Mouse (Mus musculus) c-Kit-positive CD71-negative TER-119-negative erythroid progenitor cells, embryonic 14.5 days (primary cell): ENCODE data around the gene Abcd4.

ENCODE experiments used
- DNase-seq: peaks from one replicate; pipeline ENCODE4 v3.0.0-alpha.2; 2013; ENCODE audit warnings: low read depth

The Abcd4 gene

GRCm38 (mm10) chr12:84616977-84617630 is at the start of gene Abcd4:
Abcd4 (minus strand) TSS chr12:84617413.
- DNase-seq = peak; percentile 87

DNA sequence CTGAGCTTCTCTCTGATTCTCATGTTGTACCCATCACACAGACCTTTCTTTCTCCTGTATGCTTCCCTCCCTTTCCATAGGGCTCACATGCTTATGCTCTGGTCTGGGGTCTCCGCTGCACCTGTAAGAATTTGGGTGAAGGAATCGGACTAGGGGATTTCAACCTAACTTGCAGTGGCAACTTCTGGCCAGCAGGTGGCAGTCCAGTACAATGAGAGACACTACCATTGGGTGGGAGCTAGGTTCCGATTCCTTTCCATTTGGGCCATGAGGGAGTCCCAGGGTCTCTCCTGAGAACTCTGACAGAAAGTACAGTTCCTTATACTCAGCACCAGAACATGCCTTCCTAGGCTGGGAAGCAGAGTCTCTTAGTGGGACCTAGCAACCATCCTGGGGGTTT is 36.7 kb upstream of the Abcd4 start:
- peak; percentile 40 for DNase-seq

DNA sequence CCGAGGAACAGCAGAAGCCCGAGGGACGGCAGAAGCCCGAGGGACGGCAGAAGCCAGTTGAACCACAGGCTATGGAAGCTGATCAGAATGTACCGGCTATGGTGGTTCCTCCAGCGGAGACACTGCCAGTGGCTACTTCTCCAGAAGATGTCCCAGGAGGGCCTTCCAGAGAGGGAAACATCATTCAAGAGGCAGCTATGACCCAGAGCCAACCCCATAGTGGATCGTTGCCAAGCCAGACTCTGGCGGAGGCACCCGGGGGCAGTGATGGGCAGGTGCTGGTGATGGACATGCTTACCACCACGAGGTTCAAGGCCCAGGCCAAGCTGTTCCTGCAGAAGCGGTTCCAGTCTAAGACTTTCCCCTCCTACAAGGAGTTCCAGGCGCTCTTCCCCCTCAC is 33.0 kb upstream of the Abcd4 start:
- no peak for DNase-seq

GRCm38 (mm10) chr12:84640654-84641053 is 23.4 kb upstream of the Abcd4 start, which contains the start of gene Vrtn:
Vrtn (plus strand) TSS chr12:84641019.
- no peak for DNase-seq

DNA sequence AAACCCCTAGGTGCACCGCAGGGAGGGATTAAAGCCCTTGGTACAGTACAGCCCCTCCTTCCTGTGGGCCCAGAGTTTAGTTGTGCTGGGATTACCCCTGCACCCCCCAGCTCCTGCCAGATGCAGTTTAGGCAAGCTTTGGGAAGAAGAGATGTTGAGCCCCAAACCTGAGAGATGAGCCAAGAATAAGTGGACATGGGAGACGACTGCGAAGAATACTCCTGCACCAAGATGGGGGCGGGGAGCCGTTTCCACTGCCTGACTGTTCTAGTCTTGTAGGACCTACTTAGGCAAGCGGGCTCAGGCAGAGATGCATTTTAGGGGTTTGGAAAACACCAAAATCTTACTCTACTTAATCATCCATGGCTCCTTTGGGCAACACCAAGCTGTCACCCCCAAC is 23.0 kb upstream of the Abcd4 start:
- no peak for DNase-seq

GRCm38 (mm10) chr12:84631867-84632266 is 14.7 kb upstream of the Abcd4 start:
- DNase-seq = no peak

- no peak for DNase-seq
Measured at GRCm38 (mm10) chr12:84625116-84625515, 7.9 kb upstream of the Abcd4 start.

DNA sequence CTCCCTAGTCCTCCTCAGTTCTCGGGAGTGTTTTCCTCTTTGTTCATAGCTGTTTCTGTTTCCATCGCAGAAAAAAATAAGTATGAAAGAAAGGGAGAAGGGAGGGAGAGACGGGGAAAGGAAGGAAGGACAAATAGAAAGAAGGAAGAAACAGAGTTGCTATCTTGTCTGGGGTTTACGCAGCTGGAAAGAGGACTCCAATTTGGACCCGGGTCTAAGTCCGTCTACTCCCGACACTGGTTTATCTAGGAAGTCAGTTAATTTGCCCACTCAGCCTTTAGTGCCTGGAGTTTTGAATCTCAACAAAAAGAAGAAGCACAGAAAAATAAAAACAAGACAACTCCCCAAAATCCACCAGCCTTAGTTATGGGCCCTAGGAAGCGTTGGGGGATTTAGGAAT is 7.4 kb upstream of the Abcd4 start:
- no peak for DNase-seq

GRCm38 (mm10) chr12:84620975-84621374 is 3.8 kb upstream of the Abcd4 start:
- peak; percentile 8 for DNase-seq

- peak; percentile 10 for DNase-seq
Measured at GRCm38 (mm10) chr12:84617663-84618062, 450 bp upstream of the Abcd4 start.

- DNase-seq = no peak
Measured at GRCm38 (mm10) chr12:84614524-84614923, 2.7 kb downstream of the Abcd4 start.

- DNase-seq = no peak
Measured at GRCm38 (mm10) chr12:84614001-84614400, 3.2 kb downstream of the Abcd4 start.

DNA sequence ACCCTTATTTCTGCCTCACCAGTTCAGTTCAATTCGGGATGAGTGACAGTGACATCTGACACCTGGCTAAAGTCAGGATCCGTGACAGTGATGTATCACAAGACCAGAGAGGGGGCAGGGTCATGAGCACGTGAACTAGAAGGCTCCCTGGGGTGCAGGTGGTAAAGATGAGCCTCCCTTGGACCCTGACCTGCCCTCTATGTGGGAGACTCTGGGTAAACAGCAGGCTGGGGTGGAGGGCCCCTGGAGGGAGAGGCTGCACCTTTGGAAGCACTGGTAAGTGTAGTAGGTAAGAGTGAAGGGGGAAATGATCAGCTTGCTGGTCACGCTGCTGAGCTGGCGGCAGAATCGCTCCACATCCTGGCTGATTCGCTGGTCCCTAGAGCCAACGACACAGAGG is 4.7 kb downstream of the Abcd4 start:
- DNase-seq = no peak

DNA sequence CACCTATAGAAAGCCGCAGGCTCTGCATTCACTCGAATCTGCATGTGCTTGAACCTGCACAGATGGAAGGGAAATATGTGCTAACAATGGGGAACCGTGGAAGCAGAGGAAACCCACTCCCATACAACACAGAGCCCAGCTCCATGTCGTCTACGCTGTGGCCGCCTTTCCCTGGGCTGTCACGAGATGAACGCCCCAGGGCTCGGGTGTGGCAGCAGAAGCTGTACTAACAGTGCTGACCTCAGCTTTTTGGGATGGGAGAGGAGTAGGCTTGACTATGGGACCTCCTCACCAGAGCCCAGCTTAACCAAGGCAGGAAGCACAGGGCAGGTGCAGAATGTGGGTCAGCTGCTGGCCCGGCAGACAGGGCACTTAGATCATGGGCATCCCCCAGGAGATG is 5.5 kb downstream of the Abcd4 start:
- DNase-seq = no peak

DNA sequence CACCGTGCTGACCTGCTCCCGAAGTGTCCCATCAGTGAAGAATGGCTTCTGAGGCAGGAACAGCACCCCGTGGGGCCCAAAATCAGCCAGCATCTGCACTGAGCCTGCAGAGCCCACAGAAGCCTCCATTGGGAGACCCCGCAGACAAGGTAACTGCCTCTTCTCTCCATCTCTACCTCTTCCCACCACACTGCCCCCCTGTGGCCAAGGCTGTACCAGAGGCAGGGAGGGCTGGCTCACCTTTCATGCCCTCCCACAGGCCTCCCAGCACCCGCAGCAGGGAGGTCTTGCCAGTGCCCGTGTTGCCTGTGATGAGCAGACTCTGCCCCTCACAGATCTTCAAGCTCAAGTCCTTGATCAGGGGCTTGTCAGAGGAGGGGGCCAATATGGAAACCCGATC is 11.4 kb downstream of the Abcd4 start:
- DNase-seq = peak; percentile 9

- DNase-seq = no peak
Measured at GRCm38 (mm10) chr12:84604001-84604400, 13.2 kb downstream of the Abcd4 start.

DNA sequence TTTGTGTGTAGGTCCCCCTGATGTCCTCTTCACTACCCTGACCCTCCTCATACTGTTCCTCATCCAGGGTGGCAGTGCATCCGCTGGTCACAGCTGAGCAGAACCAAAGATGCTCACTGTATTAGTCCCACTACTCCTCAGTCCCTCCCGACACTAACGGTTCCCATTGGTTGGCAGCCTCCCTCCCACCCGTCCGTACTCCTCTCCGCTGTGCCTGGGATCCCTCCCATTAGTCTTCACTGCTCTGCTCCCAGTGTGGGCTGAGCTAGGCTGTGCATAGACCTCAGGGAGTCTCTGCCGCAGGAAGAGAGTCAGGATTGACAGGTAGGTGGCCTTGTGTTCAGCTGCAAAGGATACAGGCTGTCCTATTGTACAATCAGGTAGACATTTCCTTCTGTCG is 18.9 kb downstream of the Abcd4 start:
- DNase-seq = no peak

DNA sequence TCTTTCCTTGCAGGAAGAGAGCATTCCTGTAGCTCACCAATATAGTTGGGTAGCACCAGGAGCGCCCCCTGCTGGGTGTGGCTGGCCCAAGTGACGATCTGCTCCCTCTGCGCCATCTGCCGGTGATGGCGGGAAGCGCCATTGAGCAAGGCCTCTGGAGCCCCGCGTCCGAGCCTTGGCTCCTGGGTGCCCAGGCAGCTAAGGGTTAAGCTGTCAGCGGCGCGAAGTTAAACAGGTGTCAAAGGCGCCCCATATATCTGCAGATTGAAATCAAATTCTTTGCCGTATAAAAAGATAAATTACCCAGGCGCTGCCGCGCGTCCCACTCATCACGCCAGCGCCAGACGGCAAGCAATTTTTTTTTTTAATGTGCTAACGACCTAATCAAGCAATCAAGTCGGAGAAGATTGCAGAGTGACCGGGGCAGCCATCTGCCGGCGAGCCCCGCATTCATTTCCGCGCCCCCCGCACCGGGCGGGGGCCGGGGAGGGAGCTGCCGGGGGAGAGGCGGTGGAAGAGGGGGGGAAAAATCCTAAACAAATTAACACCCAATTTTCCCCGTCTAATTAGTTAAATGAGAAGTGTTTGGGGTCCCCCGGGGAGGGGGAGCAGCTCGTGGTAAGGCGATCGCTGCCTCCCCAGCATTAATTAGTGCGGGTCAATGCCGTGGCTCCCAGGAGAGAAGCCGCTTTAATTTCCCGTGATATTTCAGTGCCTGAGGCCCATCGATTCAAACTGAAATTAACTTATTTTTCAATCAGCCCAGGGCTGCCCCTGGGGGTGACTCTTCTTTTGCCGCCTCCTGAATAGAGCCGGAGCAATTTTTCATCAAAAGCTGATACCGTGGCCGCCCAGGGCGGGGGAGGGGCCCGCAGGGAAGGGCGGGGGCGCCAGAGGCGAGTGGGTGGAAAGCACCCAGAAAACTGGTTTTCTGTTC is 27.1 kb downstream of the Abcd4 start:
- DNase-seq = peak; percentile 81

DNA sequence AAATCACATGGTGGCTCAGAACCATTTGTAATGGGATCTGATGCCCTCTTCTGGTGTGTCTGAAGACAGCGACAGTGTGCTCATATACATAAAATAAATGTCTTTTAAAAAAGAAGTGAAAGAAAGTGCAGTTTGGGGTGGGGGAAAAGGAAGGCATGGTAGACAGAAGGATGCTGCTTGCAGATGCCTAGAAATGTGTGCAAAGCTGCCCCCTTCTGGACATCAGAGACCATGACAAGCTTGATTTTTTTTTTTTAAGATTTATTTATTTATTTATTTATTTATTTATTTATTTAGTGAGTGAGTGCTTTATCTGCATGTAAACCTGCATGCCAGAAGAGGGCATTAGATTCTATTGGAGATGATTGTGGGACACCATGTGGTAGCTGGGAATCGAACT is 35.9 kb downstream of the Abcd4 start:
- DNase-seq = no peak

GRCm38 (mm10) chr12:84578440-84578770 is 38.8 kb downstream of the Abcd4 start:
- no peak for DNase-seq

DNA sequence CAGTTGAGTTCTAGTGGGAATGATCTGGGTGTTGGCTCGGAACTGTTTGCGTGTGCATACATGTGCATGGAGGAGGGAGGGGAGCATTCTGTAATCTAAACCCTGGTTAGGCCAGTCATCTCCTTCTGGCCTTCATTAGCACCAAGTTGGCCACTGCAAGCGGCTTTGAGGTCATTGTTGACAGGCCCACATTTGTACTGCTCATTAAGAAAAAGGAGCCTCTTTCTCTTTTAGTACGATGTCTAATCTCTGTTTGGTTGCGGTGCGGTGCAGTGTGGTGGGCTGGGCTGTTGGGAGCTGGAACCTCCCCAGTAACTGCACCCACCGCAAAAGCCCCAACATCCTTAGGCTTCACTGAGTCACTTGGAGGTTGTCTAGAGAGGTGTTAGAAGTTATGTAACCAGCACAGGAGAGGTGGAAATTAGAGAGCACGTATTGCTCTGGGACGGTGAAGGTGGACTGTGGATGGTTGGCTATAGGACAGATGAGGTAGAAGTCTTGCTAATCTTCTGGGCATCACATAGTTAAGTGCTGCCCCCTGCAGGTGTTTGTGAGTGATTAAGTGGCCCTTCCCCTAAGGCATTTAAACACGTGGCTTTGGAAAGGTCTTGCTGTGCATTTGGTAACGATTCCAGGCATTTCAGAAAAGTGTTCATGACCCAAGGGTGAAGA is 39.3 kb downstream of the Abcd4 start:
- DNase-seq = no peak

DNA sequence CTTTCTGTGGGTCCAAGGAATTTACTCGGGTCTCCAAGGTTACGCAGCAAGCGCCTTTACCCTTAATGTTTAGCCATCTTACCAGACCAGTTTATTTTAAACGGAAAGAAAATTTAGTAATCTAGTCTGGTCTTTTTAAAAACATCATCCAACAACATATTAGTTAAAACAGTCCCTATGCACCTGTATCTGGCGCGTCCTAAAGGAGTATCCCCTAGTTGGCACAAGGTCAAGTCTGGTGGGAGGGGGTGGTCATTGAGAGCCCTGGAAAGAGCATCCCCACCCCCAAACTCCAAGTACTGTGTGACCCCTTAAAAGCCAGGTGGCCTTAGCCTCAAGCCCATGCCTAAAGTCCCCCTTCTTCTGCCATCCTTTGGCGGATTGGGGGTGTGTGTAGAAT is 44.1 kb downstream of the Abcd4 start:
- DNase-seq = no peak

- no peak for DNase-seq
Measured at GRCm38 (mm10) chr12:84572341-84572720, 44.9 kb downstream of the Abcd4 start.
